Mouse (Mus musculus) kidney, postnatal 25 days (tissue): Measurements from ENCODE around the gene Mafg.

ENCODE experiments used
- DNase-seq, 2 experiments: peaks; one replicate each; pipeline ENCODE4 v3.0.0; 2021; ENCODE audit warnings: mixed read lengths in 2 of 2

Gene Mafg

DNA sequence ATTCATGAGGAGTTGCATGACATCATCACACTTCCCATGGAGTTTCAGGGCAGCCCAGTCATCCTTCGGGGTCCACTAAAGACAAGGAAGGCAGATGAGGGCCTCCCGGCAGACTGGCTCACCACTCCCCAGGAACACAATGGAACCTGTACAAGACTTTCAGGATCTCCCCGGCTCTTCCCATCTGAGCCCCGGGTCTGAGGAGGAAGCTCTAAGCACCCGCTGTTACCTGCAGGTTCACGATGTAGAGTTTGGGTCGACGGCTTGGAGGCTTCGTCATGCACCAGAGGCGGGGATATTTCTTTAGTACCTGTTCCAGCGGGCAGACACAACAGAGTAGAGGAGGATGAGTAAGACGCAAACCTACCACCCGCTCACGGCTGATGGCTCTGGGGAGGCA is 13.2 kb downstream of the Mafg start:
- DNase-seq, result peak in 1 of 2 experiments; percentile 35

- peak in 1 of 2 experiments; percentile 49 for DNase-seq
Measured at GRCm38 (mm10) chr11:120618619-120619535, 14.5 kb downstream of the Mafg start.

GRCm38 (mm10) chr11:120617519-120618112 is 15.8 kb downstream of the Mafg start, which contains the start of gene Pcyt2:
Pcyt2 (minus strand) TSS chr11:120617936.
- peak; percentile 95 to 98 for DNase-seq

GRCm38 (mm10) chr11:120616617-120617294 is 16.6 kb downstream of the Mafg start:
- DNase-seq, result peak; percentile 68 to 90

GRCm38 (mm10) chr11:120615606-120616203 is 17.7 kb downstream of the Mafg start:
- no peak for DNase-seq

- DNase-seq, result no peak
Measured at GRCm38 (mm10) chr11:120615167-120615566, 18.2 kb downstream of the Mafg start.

GRCm38 (mm10) chr11:120613976-120614375 is 19.4 kb downstream of the Mafg start:
- no peak for DNase-seq

DNA sequence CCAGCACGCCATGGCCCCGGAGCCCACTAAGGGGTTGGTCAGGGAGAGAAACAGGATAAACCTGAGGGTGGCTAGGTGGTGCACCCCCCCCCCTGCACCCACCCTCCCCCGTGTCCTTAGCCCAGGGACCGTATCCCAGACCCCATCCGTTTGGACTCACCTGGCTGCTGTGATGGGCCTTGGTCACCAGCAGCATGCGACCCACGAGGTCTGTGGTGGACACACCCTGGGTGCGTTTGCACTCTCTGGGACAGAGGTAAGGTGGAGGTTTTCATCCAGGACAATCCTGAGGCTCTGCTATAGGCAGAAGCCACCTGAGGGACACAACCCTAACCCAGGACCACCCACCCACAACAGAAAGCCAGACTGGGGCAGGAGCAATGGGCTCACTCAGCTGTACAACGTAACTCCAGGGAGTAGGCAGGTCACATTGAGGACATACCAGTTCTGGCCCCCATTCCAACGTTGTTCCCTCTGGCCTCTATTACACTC is 19.9 kb downstream of the Mafg start:
- DNase-seq, result no peak

- DNase-seq, result peak; percentile 80 to 81
Measured at GRCm38 (mm10) chr11:120612763-120613162, 20.6 kb downstream of the Mafg start.

GRCm38 (mm10) chr11:120610477-120611046 is 22.8 kb downstream of the Mafg start:
- no peak for DNase-seq

DNA sequence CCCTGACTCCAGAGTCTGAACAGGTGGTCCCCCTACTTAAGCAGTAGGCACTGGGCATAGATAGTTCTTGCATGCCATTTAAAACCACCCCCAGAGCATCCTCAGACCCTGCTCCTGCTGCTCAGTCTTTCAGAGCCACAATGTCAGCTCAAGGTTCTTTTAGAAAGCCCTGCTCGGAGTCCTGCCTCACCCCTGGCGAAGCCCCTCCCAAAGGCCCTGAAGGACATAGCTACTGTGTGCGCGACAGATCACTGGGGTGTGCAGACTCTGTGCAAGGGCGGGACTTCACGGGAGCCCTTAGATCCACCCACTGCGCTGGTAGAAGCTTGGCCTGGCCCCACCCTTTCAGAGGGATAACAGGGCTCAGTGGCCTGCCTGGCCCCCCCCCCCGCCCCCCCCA is 24.1 kb downstream of the Mafg start:
- DNase-seq, result peak; percentile 60 to 86

- DNase-seq, result peak in 1 of 2 experiments; percentile 55
Measured at GRCm38 (mm10) chr11:120608241-120609034, 25.0 kb downstream of the Mafg start, which contains the start of gene Npb. Npb (plus strand) TSS chr11:120608477.

- DNase-seq, result no peak
Measured at GRCm38 (mm10) chr11:120606764-120607163, 26.6 kb downstream of the Mafg start.

DNA sequence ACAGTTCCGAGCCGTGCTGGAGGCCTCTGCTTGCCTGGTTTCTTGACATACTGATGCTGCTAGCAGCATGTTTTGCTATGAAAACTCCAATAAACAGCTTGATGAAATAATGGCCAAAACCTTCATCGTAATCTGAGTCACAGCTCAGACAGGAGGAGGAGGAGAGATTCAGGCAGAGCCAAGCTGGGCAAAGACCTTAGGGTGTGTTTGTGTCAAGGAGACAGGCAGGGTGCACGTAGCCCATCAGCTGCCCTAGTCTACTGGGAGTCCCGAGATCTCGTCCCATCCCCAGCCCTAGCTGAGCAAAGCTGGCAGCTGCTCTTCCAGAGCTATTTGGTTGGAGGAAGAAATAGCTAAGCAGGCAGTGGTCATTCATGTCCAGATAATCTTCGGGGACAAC is 27.7 kb downstream of the Mafg start:
- no peak for DNase-seq

- DNase-seq, result no peak
Measured at GRCm38 (mm10) chr11:120603545-120603944, 29.9 kb downstream of the Mafg start.

- DNase-seq, result no peak
Measured at GRCm38 (mm10) chr11:120600716-120601115, 32.7 kb downstream of the Mafg start.

- no peak for DNase-seq
Measured at GRCm38 (mm10) chr11:120598990-120599549, 34.3 kb downstream of the Mafg start.

DNA sequence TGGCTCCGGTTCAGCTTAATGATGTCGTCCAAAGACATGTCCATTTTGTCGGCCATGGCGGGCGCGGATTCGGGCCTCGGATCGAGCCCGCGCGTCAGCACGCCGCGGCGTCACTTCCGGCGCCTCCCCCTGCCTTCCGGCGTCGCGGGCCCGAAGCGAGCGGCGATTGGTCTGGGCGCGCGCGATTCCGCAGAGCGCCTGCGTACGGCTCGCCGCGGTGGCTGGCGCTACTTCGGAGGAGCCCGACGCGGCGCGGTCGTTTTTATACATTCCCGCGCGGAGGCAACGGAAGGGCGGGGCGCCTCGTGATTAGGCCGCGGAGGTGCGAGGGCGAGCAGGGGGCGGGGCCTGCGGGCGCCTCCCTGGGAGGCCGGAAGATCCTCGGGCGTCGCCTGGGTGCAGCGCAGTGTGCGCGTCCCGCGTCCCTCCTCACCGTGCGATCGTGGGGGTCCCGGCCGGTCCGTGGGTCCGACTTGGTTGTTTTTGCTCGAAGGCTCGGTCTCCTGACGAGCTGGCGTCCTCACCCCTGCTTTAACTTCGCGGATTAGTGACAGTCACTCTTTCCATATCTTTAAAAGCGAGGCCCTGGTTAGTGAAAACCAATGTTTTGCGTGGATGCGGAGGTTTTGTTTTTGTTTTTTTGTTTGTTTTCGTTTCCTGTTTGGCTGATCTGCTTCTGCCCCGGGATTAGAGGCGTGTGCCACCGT is 35.0 kb downstream of the Mafg start, which contains the start of the genes Alyref and Anapc11:
Gene Alyref (minus strand): TSS at position 83 of the 707 bp plus-strand sequence.
Gene Anapc11 (plus strand): TSS at position 139 of the 707 bp plus-strand sequence.
- peak; percentile 92 to 97 for DNase-seq

DNA sequence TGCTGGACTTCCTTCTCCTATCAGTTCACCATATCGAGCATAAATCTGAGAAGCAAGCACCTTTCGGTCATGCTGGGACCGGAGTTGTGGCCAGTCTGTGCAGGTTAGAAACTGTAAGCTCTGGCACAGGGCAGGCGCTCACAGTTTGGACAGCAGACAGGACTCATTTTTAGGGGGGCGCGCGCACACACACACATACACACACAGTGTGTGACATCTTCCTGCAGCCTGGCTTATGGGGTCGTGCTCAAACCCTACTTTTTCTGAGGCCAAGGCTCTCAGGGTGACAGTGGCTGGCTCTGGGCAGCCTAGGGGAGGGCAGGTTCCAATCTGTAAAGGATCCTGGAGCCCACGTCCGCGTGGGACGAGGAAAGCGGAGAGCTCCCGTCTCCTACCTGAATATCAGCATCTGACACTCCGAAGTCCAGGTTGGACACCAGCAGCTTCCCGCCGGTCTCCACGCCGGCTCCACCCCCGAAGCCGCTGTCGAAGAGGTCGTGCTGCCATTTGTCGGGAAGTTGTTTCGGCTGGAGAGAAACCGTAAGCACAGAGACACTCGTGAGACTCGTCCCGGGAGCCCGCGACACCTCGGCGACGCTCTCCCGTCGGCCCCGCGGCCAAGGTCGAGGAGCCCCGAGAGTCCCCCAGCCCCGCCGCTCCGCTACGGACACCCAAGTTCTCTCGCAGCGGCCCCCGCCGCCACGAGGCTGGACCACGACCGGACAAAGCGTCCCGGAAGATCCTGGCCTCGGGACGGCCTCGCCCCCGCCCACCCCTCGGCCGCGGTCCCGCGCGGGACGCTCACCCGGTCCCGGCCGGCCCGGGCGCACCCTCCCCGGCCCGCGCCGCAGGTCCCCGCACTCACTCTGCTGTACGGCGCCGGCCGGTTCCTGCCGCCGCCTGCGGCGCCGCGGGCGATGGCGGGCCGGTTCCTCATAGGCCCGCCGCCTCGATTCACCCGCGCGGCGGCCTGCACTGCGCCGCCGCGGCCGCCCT is 35.9 kb downstream of the Mafg start:
- DNase-seq, result peak in 1 of 2 experiments; percentile 66
